Mouse (Mus musculus) olfactory bulb, adult 2 months (tissue): ENCODE data around the gene Myo3b.

Experiments
- CTCF ChIP-seq: fragments of 200-500 bp; IDR thresholded peaks from 2 replicates; pipeline ENCODE4 v1.5.1; 2012; ENCODE audit warnings: low read depth, mild to moderate bottlenecking, low read length, moderate library complexity; ENCODE audit not compliant: insufficient read depth
- POLR2A ChIP-seq: fragments of 200-500 bp; IDR thresholded peaks from 2 replicates; pipeline ENCODE4 v1.6.1; 2012; ENCODE audit warnings: mild to moderate bottlenecking, low read depth, low read length, moderate library complexity; ENCODE audit not compliant: insufficient read depth

DNA sequence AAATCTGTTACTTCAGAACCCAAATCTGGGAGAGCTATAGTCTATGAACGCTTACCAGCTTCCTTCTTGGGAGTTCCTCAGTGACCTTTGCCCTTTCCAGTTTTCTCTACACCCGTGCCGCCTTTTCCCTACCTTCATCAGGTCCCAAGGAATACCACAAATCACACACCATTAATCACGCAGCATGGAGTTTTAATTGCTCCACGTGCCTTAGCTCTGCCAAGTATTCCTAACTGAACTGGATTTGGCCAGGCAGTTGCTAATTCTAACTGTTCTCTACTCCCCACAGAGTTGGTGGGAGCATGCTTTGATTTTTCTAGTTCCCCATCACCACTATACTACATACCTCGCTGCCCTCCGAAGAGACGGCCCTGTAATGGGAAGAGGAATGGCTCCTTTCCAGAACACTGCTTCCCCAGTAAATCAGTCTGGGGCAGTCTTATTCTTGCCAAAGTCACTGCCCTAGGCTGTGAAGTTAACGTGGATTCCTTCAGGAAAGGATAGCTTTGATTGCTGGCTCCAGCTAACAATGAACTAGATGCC is 358.9 kb downstream of the Myo3b start:
- TF ChIP-seq POLR2A = no peak
- no peak for TF ChIP-seq CTCF
